Mouse (Mus musculus) megakaryocyte, embryonic 14.5 days (primary cell): ENCODE measurements around the gene Rpain.

Source experiments
- FLI1 ChIP-seq: IDR thresholded peaks from 2 replicates; pipeline ENCODE4 v1.6.1; 2012; ENCODE audit warnings: low read length, inconsistent platforms, mixed read lengths
- GATA1 ChIP-seq: IDR thresholded peaks from 3 replicates; pipeline ENCODE4 v1.6.1; 2012; ENCODE audit warnings: mixed read lengths, low read length, inconsistent platforms, borderline replicate concordance

DNA sequence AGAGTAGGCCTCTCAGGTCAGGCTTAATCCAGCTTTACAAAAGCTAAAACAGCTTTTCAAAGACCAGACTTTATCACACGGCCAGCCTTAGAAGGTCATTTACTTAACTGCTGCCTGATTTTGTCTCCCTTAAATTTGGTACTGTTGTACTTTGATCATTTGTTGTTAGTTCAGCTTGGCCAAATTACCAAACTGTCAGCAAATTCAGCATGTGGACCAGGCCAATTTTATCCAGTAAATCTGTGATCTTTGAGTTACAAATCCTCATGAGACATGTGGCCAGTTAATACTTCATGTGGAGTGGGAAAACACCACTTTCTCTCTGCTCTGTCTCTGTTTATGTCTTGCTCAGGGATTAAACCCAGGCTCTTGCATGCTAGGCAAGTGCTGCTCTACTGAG, 2.6 kb downstream of the Rpain start:
- TF ChIP-seq GATA1 (no peak), FLI1 (no peak)
